Mouse (Mus musculus) embryonic stem cell, embryonic (primary cell): ENCODE results near the gene Gm10577.

Source experiments
- CTCF ChIA-PET, 4 experiments: fragments of 300-600 bp in 2 of 4; fragments of 350-600 bp in 2 of 4; sonication (Branson Sonifier 250); formaldehyde crosslinking; loops; one replicate each; lab custom pipeline; 2022; ENCODE audit warnings: inconsistent platforms in 2 of 4; lab: Charles Lee
- POLR2A ChIA-PET, 4 experiments: fragments of 300-600 bp in 2 of 4; fragments of 350-600 bp in 2 of 4; sonication (Branson Sonifier 250); formaldehyde crosslinking; loops; one replicate each; lab custom pipeline; 2022; ENCODE audit warnings: antibody characterized with exemption in 4 of 4, inconsistent platforms in 1 of 4; lab: Charles Lee

Gene Gm10577

GRCm38 (mm10) chr4:100998906-100999305 lies 21.6 kb downstream of the Gm10577 start:
- POLR2A ChIA-PET = no interaction called here
- CTCF ChIA-PET = no interaction called here

GRCm38 (mm10) chr4:100998145-100998544 lies 22.4 kb downstream of the Gm10577 start:
- CTCF ChIA-PET = interaction anchor here in 1 of 4 experiments (1.0 kb wide), 1 partner anchor 150 kb away, joined by 3 read pairs; no protein-coding TSS in a partner anchor
- POLR2A ChIA-PET = no interaction called here

- ChIA-PET POLR2A (interaction anchor here in 1 of 4 experiments (0.7 kb wide), 1 partner anchor 1889 kb away, joined by 3 read pairs; no protein-coding TSS in a partner anchor), CTCF (no interaction called here)
Observed at GRCm38 (mm10) chr4:100996060-100996651, 24.3 kb downstream of the Gm10577 start.

- POLR2A ChIA-PET = interaction anchor here in 1 of 4 experiments (0.6 to 1.1 kb wide), 2 partner anchors 23 to 166 kb away, joined by 3 to 4 read pairs; no protein-coding TSS in a partner anchor
- CTCF ChIA-PET = interaction anchor here in 1 of 4 experiments (1.0 kb wide), 1 partner anchor 173 kb away, joined by 3 read pairs; no protein-coding TSS in a partner anchor
Observed at GRCm38 (mm10) chr4:100995617-100996016, 24.9 kb downstream of the Gm10577 start.

- ChIA-PET POLR2A (interaction anchor here in 2 of 4 experiments (0.6 to 1.3 kb wide), 5 partner anchors 18 to 254 kb away, joined by 3 to 10 read pairs (median 3); no protein-coding TSS in a partner anchor), CTCF (interaction anchor here (0.6 to 1.0 kb wide), 4 partner anchors 18 to 273 kb away, joined by 3 to 4 read pairs (median 3); no protein-coding TSS in a partner anchor)
Observed at GRCm38 (mm10) chr4:100994442-100995255, 25.8 kb downstream of the Gm10577 start.

- ChIA-PET CTCF (no interaction called here), POLR2A (no interaction called here)
Observed at GRCm38 (mm10) chr4:100992086-100992485, 28.4 kb downstream of the Gm10577 start.

GRCm38 (mm10) chr4:100990996-100991395 lies 29.5 kb downstream of the Gm10577 start:
- CTCF ChIA-PET = no interaction called here
- POLR2A ChIA-PET = no interaction called here

- POLR2A ChIA-PET = no interaction called here
Observed at GRCm38 (mm10) chr4:100988231-100988799, 32.2 kb downstream of the Gm10577 start.

GRCm38 (mm10) chr4:100987187-100987586 lies 33.3 kb downstream of the Gm10577 start:
- ChIA-PET POLR2A (no interaction called here), CTCF (interaction anchor here in 3 of 4 experiments (0.6 to 1.7 kb wide), 4 partner anchors 258 to 315 kb away, joined by 3 to 6 read pairs (median 4); no protein-coding TSS in a partner anchor)

More at GRCm38 (mm10) chr4:100988231-100988799, 32.2 kb downstream of the Gm10577 start:
- CTCF ChIA-PET = no interaction called here

GRCm38 (mm10) chr4:100977522-100977921 lies 43.0 kb downstream of the Gm10577 start:
- ChIA-PET POLR2A (interaction anchor here in 1 of 4 experiments (0.7 to 1.3 kb wide), 6 partner anchors 16 to 255 kb away, joined by 3 to 10 read pairs (median 4); no protein-coding TSS in a partner anchor), CTCF (interaction anchor here in 3 of 4 experiments (0.6 to 1.9 kb wide), 5 partner anchors 17 to 692 kb away, joined by 3 to 9 read pairs (median 5); no protein-coding TSS in a partner anchor)

- POLR2A ChIA-PET = interaction anchor here in 1 of 4 experiments (1.3 to 1.9 kb wide), 3 partner anchors 10 to 13 kb away, joined by 3 to 4 read pairs (median 4); no protein-coding TSS in a partner anchor
- CTCF ChIA-PET = no interaction called here
Observed at GRCm38 (mm10) chr4:100974455-100975035, 46.0 kb downstream of the Gm10577 start.

- ChIA-PET CTCF (interaction anchor here in 2 of 4 experiments (1.0 to 1.4 kb wide), 2 partner anchors 245 kb away, joined by 3 to 8 read pairs; no protein-coding TSS in a partner anchor), POLR2A (interaction anchor here in 3 of 4 experiments (0.6 to 1.9 kb wide), 6 partner anchors 9 to 252 kb away, joined by 3 to 4 read pairs (median 4); no protein-coding TSS in a partner anchor)
Observed at GRCm38 (mm10) chr4:100973641-100974454, 46.6 kb downstream of the Gm10577 start.
